Mouse (Mus musculus): ENCODE measurements around the gene Parl. TPM values are rescaled to one million over a fixed set of nuclear protein-coding genes. Genes with fewer than 3 reads are reported as not detected.

The Parl gene
- polyA plus RNA-seq (2015; fragmentation: Nextera tagmentation; extraction: Ambion mirVana), result 66.0 and 66.9 TPM in 2 replicates

DNA sequence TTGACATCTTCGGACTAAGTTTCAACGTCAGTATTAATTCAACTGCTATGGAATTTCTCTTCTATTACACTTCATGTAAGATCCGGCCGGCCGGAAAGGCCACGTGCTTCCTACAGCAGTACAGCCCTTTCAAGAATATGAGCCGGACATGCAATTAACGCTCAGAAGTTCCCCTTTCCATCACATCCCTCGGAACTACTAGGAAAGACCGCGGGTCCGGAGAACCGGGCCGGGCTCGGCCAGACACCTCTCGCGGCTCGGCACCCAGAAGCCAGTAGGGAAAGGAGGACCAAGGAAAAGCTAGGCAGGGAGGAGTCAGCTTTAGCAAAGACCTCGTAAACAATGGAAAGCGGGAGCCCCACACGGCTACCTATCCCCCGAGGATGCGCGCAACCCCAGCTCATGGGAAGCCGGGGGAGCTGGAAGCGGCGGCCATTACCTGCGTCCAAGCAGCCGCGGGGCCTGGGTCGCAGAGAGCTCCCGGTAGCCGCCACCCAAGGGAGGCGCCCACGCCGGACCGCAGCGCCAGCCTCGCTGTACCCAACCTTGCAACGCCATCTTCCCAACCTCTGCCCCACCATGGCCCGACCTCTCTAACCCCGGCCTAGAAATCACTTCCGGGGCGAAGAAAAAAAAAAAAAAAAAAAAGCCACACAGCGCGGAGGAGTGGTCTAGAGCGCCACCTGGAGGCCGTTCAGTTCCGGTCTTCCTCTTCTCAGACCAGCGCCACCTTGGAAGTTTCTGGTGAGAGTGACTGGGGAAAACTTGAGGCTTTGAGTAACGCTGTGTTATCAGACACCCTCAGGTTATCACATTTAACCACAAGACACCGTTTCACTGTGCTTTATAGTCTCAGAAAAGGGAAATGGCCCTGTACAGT is at the start of gene Parl:
Parl (minus strand) TSS at position 618 of the 880 bp plus-strand sequence.
- H3K4me2 ChIP-seq, result peak within 1 kb of the TSS; percentile 73
- no peaks in the 10 kb centered on the region for H3K9me3 ChIP-seq
- peak within 1 kb of the TSS; percentile 77 for H3K9ac ChIP-seq
- H3K36me3 ChIP-seq (replicated peaks), result peaks cover 5% of the 10 kb centered on the region
- H3K27ac ChIP-seq, result peak within 1 kb of the TSS; percentile 72
- H3K27me3 ChIP-seq (replicated peaks), result no peaks in the 10 kb centered on the region
- WGBS, result under 1% methylated on average over 52 of the region's 52 CpGs
- H3K4me1 ChIP-seq, result peaks cover 20% of the 10 kb centered on the region
- peak; percentile 95 for ATAC-seq (replicated peaks)
- peak within 1 kb of the TSS; percentile 92 for H3K4me3 ChIP-seq

DNA sequence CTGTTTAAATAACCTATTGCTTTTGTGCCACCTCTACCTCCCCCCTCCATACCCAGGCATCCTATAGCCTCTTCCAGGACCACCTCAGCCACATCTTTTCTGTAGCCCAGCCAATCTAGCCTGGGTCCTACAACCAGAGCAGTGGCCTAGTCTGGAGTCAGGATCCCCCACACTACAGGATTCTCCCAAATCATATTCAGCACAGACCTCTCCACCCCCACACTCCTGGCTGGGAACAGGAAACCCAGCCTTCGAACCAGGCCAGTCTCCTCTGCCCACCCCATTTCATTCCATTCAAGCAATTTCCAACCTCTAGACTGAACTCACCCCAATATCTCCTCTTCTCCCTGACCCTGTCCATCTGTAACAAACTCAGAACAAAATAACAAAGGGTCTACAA is 43.3 kb upstream of the Parl start:
- H3K27ac ChIP-seq, result no peak overlapping the region
- no peak overlapping the region for H3K4me2 ChIP-seq
- H3K9me3 ChIP-seq, result no peaks in the 10 kb centered on the region
- ATAC-seq (replicated peaks), result no peak
- no peaks in the 10 kb centered on the region for H3K27me3 ChIP-seq (replicated peaks)
- H3K36me3 ChIP-seq (replicated peaks), result peaks cover 30% of the 10 kb centered on the region; the same call in 1 of the 2 replicates
- H3K9ac ChIP-seq, result no peak overlapping the region
- WGBS, result 97% methylated on average over 1 of the region's 1 CpGs
- no peak overlapping the region for H3K4me3 ChIP-seq
- no peaks in the 10 kb centered on the region for H3K4me1 ChIP-seq

DNA sequence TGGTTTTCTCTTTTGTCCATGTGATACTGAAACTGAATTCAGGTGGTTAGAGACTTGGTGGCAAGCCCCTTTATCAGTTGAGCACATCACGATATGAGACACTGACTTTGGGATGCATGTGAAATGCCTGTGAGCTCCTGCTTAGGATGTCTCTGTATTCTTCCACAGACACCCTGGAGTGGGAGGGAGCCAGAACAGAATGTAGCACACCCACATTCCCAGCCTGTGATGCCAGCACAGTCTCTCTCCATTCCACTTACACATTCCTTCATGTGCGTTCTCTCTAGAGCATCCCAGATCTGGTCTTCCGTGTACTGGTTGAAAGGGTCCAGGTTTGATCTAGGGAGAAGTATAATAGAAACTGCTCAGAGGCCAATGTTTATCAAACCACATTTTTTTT is 36.4 kb upstream of the Parl start:
- Histone ChIP-seq H3K9me3 (no peaks in the 10 kb centered on the region), H3K27ac (no peak overlapping the region), H3K9ac (no peak overlapping the region), H3K27me3 (replicated peaks) (no peaks in the 10 kb centered on the region), H3K36me3 (replicated peaks) (peaks cover 63% of the 10 kb centered on the region), H3K4me1 (no peaks in the 10 kb centered on the region), H3K4me2 (no peak overlapping the region), H3K4me3 (no peak overlapping the region)
- ATAC-seq (replicated peaks), result no peak
- 96% methylated on average over 3 of the region's 3 CpGs for WGBS

DNA sequence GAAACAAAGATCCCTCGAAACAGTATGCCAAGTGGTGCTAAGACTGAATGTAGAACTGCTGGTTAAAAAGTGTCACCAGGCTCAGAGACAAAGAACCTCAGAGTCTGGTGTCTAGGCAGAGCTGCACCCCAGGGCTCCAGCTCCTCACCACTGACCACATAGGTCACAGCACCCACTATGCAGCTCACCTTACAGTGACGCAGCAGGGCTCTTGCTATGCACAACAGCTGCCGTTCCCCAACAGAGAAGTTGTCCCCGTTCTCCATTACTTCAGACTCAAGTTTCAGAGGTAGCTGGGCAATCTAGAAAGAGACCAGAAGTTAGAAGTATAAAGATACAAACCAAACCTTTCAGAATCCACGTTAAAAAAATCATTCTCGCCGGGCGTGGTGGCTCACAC is 32.7 kb upstream of the Parl start:
- no peak overlapping the region for H3K27ac ChIP-seq

DNA sequence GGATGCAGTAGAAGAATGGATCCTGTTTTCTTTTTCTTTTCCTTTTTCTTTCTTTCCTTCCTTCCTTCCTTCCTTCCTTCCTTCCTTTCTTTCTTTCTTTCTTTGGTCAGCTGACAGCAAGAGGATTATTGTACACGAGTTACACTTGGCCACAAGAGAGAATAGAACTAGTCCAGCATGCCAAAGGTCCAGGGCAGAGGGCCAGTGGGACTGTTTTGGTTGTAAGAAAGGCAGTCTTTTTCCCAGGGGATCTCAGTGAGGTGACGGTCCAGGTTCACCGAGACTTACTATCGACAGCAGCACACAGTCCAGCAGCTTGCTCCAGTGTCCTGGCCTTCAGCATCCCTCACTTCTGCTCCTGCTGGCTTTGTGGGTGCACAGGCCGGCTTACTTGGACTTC is 26.1 kb upstream of the Parl start:
- no peaks in the 10 kb centered on the region for H3K4me1 ChIP-seq
- no peak overlapping the region for H3K9ac ChIP-seq
- no peaks in the 10 kb centered on the region for H3K27me3 ChIP-seq (replicated peaks)
- H3K9me3 ChIP-seq, result no peaks in the 10 kb centered on the region
- WGBS, result 90% methylated on average over 5 of the region's 5 CpGs
- no peak overlapping the region for H3K4me2 ChIP-seq
- no peak overlapping the region for H3K4me3 ChIP-seq
- ATAC-seq (replicated peaks), result no peak
- peaks cover 31% of the 10 kb centered on the region; the same call in 1 of the 2 replicates for H3K36me3 ChIP-seq (replicated peaks)
- H3K27ac ChIP-seq, result no peak overlapping the region

More for the DNA sequence above, 32.7 kb upstream of the Parl start:
- Histone ChIP-seq H3K4me1 (no peaks in the 10 kb centered on the region), H3K9ac (no peak overlapping the region), H3K4me3 (no peak overlapping the region), H3K4me2 (no peak overlapping the region), H3K36me3 (replicated peaks) (peaks cover 66% of the 10 kb centered on the region), H3K9me3 (no peaks in the 10 kb centered on the region), H3K27me3 (replicated peaks) (no peaks in the 10 kb centered on the region)
- WGBS, result 96% methylated on average over 8 of the region's 8 CpGs
- no peak for ATAC-seq (replicated peaks)

DNA sequence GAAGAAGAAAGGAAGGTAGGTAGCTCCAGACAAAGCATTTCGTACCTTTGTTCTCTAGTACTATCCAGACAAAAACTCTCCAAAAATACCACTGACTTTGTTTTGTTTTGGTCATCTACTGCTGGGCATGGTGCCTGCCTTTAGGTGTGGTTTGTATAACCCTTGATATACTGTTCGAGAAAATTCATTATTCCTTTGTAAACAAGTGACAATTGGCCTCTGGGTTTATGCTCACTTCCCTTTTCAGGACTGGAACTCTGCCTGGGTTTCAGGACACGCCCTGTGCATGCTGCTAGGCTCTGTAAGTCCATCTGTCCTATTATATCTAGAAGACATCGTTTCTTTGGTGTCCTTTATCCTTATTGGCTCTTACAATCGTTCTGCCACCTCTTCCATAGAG is 23.1 kb upstream of the Parl start, which contains the start of gene Cyp2ab1:
Cyp2ab1 (minus strand) TSS at position 119 of the 400 bp plus-strand sequence.
- no peak within 1 kb of the TSS for H3K4me3 ChIP-seq
- no peak for ATAC-seq (replicated peaks)
- peaks cover 13% of the 10 kb centered on the region; the same call in 1 of the 2 replicates for H3K36me3 ChIP-seq (replicated peaks)
- H3K4me2 ChIP-seq, result no peak within 1 kb of the TSS
- 72% methylated on average over 5 of the region's 5 CpGs for WGBS
- H3K27me3 ChIP-seq (replicated peaks), result no peaks in the 10 kb centered on the region
- no peaks in the 10 kb centered on the region for H3K4me1 ChIP-seq
- no peak within 1 kb of the TSS for H3K27ac ChIP-seq
- H3K9ac ChIP-seq, result no peak within 1 kb of the TSS
- no peaks in the 10 kb centered on the region for H3K9me3 ChIP-seq

DNA sequence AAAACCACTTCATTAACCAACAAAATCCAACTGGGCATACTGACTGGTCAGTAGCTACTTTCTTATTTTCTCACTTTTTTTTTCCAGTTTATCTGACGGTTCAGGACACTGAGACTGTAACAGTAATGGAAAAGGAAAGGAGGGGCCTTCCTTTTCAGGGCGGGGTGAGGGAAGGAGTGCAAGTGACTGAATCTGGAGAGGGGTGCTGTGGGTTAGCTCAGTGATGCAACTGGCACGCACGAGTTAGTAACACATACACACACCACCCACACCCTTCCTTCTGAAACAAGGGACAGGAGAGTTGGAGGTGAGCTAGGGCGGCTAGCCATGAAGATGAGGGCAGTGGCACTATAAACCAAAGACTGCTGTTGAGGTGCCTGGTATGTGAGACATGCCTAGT is 21.7 kb upstream of the Parl start:
- H3K4me3 ChIP-seq, result no peak overlapping the region

DNA sequence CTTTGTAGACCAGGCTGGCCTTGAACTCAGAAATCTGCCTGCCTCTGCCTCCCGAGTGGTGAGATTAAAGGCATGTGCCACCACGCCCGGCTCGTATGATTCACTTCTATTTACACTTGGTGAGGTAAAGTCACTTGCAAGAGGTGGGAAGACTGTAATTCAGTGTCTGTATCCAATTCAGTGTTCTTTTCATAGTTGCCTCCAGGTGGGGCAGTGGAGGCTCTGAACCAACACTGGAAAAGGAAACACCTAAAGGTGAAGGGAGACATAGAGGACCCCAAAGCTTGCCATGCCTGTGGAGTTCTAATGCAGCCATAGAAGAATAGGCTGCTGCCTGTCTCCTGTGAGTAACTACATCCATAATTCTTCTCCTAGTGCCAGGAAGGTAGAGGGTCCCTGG is 20.1 kb upstream of the Parl start:
- Histone ChIP-seq H3K36me3 (replicated peaks) (no peaks in the 10 kb centered on the region), H3K27ac (no peak overlapping the region), H3K9me3 (no peaks in the 10 kb centered on the region), H3K4me2 (no peak overlapping the region), H3K27me3 (replicated peaks) (no peaks in the 10 kb centered on the region), H3K9ac (no peak overlapping the region), H3K4me1 (no peaks in the 10 kb centered on the region), H3K4me3 (no peak overlapping the region)
- ATAC-seq (replicated peaks), result no peak
- 91% methylated on average over 4 of the region's 4 CpGs for WGBS

More for the DNA sequence above, 21.7 kb upstream of the Parl start:
- Histone ChIP-seq H3K4me1 (no peaks in the 10 kb centered on the region), H3K27me3 (replicated peaks) (no peaks in the 10 kb centered on the region), H3K9ac (no peak overlapping the region), H3K4me2 (no peak overlapping the region), H3K9me3 (no peaks in the 10 kb centered on the region), H3K36me3 (replicated peaks) (peaks cover 5% of the 10 kb centered on the region; the same call in 1 of the 2 replicates), H3K27ac (no peak overlapping the region)
- WGBS, result 80% methylated on average over 5 of the region's 5 CpGs
- no peak for ATAC-seq (replicated peaks)

DNA sequence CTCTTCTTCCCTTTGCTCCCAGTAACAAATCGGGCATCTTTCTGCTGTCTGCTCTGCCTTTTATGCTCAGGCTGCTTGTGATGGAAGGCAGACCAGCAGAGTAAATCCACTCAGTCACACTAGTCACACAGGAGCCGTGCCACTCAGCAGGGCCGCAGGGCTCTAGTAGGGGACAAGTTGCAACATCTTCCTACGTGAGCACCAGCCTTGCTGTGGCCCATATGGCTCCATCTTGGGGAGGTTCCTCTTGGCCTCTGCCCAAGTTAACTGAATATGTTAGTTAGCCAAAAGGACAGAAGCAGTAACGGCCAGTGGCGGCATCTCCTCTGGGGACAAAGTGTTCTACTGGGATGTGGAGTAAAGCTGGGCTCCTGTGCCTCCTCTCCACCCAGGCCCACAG is 14.6 kb upstream of the Parl start:
- Histone ChIP-seq H3K4me2 (no peak overlapping the region), H3K9me3 (no peaks in the 10 kb centered on the region), H3K4me3 (no peak overlapping the region), H3K27me3 (replicated peaks) (no peaks in the 10 kb centered on the region), H3K36me3 (replicated peaks) (no peaks in the 10 kb centered on the region), H3K27ac (no peak overlapping the region), H3K9ac (no peak overlapping the region), H3K4me1 (no peaks in the 10 kb centered on the region)
- 77% methylated on average over 6 of the region's 6 CpGs for WGBS
- ATAC-seq (replicated peaks), result no peak

DNA sequence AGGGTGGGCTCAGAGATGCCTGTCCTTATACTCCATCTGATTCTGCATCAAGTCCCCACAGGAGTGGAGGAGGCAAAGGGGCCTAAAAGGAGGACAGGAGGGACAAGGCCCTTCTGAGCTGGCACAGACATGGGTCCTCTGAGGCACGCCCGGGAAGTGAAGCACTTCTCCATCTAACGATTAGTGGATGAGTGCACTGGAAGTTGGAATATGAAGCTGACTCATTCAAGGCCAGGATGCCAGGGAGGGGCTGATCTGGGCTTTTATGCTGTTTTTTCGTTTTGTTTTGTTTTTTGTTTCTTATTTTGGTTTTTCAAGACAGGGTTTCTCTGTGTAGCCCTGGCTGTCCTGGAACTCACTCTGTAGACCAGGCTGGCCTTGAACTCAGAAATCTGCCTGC is 13.1 kb upstream of the Parl start:
- Histone ChIP-seq H3K4me2 (no peak overlapping the region), H3K36me3 (replicated peaks) (no peaks in the 10 kb centered on the region), H3K27me3 (replicated peaks) (no peaks in the 10 kb centered on the region), H3K4me3 (no peak overlapping the region), H3K4me1 (no peaks in the 10 kb centered on the region), H3K9ac (no peak overlapping the region), H3K27ac (no peak overlapping the region), H3K9me3 (no peaks in the 10 kb centered on the region)
- no peak for ATAC-seq (replicated peaks)
- WGBS, result 75% methylated on average over 4 of the region's 4 CpGs

DNA sequence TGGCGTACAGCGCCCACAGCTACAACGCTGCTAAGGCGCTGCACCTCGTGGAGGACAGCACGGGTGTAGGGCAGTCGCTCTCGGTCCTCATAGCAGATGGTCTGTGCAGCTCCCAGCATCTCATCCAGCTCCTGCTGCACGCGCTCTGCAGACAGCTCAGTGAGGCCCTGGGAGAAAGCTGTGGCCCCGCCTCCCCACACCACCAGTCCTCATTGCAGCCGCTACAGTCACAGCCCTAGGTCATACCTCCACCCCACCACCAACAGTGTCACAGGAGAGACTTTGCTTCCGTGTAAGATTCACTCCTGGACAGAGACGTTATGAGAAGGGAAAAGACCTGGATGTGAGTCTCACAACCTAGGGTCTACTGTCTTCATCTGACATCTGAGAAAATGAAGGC is 10.1 kb upstream of the Parl start:
- no peak for ATAC-seq (replicated peaks)
- H3K9me3 ChIP-seq, result no peaks in the 10 kb centered on the region
- H3K27me3 ChIP-seq (replicated peaks), result no peaks in the 10 kb centered on the region
- H3K36me3 ChIP-seq (replicated peaks), result no peaks in the 10 kb centered on the region
- 75% methylated on average over 14 of the region's 14 CpGs for WGBS
- no peaks in the 10 kb centered on the region for H3K4me1 ChIP-seq
- H3K27ac ChIP-seq, result no peak overlapping the region
- no peak overlapping the region for H3K4me2 ChIP-seq
- H3K9ac ChIP-seq, result no peak overlapping the region
- no peak overlapping the region for H3K4me3 ChIP-seq

DNA sequence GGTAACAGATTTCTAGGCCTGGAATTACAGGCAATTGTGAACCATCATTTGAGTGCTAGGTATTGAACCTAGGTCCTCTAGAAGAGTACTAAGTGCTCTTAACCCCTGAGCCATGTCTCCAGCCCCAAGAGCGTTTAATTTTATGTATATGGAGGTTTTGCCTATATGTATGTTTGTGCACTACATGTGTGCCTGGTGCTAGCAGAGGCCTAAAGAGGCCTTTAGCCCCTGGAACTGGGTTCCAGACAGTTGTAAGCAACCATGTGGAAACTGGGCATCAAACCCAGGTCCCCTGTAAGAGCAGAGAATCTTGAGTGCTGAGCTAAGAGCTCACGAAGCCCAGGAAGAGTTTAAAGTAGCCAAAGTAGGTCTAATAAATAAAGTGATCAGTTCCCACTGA is 2.1 kb downstream of the Parl start:
- WGBS, result 91% methylated on average over 2 of the region's 2 CpGs
- Histone ChIP-seq H3K27me3 (replicated peaks) (no peaks in the 10 kb centered on the region), H3K4me2 (no peak overlapping the region), H3K9ac (no peak overlapping the region), H3K36me3 (replicated peaks) (peaks cover 13% of the 10 kb centered on the region), H3K9me3 (no peaks in the 10 kb centered on the region), H3K4me3 (no peak overlapping the region), H3K4me1 (peaks cover 20% of the 10 kb centered on the region), H3K27ac (no peak overlapping the region)
- no peak for ATAC-seq (replicated peaks)

DNA sequence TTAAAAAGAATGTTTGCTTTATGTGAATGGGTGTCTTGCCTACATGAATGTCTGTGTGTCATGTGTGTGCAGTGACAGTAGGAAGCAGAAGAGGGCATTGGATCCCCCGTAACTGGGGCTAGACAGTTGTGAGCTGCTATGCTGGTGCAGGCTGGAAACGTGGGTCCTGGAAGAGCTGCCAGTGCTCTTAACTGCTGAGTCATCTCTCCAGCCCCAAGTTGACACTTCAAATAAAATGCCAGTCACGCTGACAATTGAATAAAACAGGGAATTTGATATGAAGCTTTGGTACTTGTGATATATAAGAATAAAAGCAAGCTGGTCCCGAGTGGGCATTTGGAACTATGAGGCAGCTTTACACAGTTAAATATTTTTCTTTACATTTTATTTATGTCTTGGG is 21.9 kb downstream of the Parl start:
- no peaks in the 10 kb centered on the region for H3K27me3 ChIP-seq (replicated peaks)
- H3K4me1 ChIP-seq, result no peaks in the 10 kb centered on the region
- no peak overlapping the region for H3K4me2 ChIP-seq
- ATAC-seq (replicated peaks), result no peak
- H3K9me3 ChIP-seq, result no peaks in the 10 kb centered on the region
- H3K36me3 ChIP-seq (replicated peaks), result peaks cover 38% of the 10 kb centered on the region
- no peak overlapping the region for H3K27ac ChIP-seq
- no peak overlapping the region for H3K4me3 ChIP-seq
- WGBS, result 89% methylated on average over 4 of the region's 4 CpGs
- no peak overlapping the region for H3K9ac ChIP-seq
